Mouse (Mus musculus) thymus, adult 2 months (tissue): ENCODE results near the gene Farp1.

Experiments
- CTCF ChIP-seq: fragments of 200-500 bp; IDR thresholded peaks from 2 replicates; pipeline ENCODE4 v1.5.1; 2012; ENCODE audit warnings: mild to moderate bottlenecking, control low read depth, low read length, moderate library complexity, borderline replicate concordance; ENCODE audit not compliant: control insufficient read depth, poor library complexity, insufficient read depth; ENCODE audit errors: extremely low read depth
- POLR2A ChIP-seq: fragments of 200-500 bp; IDR thresholded peaks from 2 replicates; pipeline ENCODE4 v1.6.1; 2012; ENCODE audit warnings: mild to moderate bottlenecking, low read length, control low read depth, moderate library complexity; ENCODE audit not compliant: control insufficient read depth, poor library complexity, insufficient read depth; ENCODE audit errors: extremely low read depth

DNA sequence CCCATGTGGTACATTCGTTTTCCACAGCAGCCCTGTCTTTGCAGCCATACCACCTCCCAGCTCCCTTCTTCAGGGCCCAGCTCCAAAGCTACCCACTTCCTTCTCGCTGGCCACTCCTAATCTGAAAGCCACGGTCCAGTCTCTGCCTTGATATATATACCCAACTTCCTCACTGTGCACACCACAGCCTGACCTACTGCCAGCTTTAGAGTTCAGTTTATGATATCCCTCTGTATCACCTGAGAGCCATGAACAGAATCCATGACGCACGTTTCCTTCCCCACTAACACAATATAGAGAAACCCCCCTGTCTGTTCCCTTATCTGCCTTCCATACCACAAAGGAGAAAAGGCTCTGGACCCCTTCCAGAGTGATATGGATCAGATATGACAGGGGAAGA is 283.4 kb downstream of the Farp1 start:
- TF ChIP-seq CTCF: no peak
- TF ChIP-seq POLR2A: no peak
